Mouse (Mus musculus): ENCODE measurements at regions not wholly inside any gene's neighbourhood (a gene's known extent, or its start where the extent isn't known, plus 50 kb on each side); places are given as distances from the start of the nearest gene placed in this dataset.

- no peak for DNase-seq (ENCODE audit: low read depth)
Observed at GRCm38 (mm10) chr2:131801212-131801611, 58.3 kb downstream of the Erv3 start.

GRCm38 (mm10) chr2:131800126-131800894, 59.2 kb downstream of the Erv3 start:
- no peak for DNase-seq (ENCODE audit: low read depth)

GRCm38 (mm10) chr2:131799486-131799885, 60.1 kb downstream of the Erv3 start:
- DNase-seq (ENCODE audit: low read depth), result no peak

- DNase-seq (ENCODE audit: low read depth), result no peak
Observed at GRCm38 (mm10) chr2:131797001-131797693, 62.4 kb downstream of the Erv3 start.

GRCm38 (mm10) chr2:131775381-131775780, 84.2 kb downstream of the Erv3 start:
- no peak for DNase-seq (ENCODE audit: low read depth)

GRCm38 (mm10) chr2:131773691-131774090, 85.9 kb downstream of the Erv3 start:
- no peak for DNase-seq (ENCODE audit: low read depth)

DNA sequence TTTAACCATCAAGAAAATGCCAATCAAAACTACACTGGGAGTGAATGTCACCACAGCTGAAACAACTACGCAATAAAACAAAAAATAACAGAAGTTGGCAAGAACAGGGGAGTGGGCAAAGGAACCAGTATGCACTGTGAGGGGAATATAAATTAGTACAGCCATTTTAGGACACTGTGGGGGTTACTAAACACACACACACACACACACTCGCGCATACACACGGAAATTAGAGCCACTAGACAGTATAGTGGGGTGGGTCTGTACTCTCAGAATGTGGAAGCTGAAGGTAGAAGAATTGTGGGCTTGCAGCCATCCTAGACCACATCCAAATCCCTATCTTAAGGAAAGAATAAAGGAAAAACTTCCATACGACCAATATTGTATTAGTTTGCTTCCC, 87.4 kb downstream of the Erv3 start:
- no peak for DNase-seq (ENCODE audit: low read depth)

DNA sequence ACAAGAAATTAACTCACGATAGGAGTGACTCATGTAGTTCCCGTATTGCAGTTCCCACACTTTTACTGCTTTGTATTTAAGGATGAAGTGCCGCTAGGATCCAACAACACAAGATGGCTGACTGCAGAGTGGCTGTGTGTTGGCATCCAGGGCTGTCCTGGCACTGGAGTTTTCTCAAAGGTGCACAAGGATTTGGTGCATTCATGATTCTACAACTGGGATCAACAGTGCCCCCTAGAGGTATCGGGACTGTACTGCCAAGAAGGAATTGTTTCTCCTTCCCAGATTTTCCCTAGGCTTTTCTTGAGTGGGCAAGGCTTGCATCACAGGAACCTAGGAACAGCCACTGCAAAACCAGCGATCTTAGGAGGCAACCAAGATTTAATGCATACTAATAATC, 88.7 kb downstream of the Erv3 start:
- no peak for DNase-seq (ENCODE audit: low read depth)

DNA sequence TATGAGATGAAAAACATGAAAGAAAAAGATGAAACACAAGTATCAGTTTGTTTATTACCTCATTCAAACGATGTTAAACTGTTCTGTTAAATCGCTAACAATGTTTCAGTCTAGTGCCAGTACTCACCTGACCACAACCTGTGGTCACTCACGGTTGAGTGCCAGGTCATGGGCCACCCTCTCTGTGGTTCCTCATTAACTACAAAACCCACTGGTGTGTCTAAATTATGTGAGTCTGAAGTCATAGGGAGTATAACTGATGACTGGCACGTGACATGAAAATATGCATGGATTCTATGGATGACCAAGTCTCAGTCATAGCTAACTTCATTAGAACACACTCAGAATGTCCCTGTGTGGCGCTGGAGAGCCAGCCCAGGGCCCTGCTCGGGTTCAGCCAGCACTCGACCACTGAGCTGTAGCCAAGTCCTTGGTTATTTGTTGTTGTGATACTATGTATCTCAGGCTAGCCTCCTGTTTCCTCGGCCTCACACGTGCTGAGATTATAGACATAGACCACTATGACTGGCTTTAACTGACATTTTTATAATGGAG, 89.8 kb downstream of the Erv3 start:
- no peak for DNase-seq (ENCODE audit: low read depth)

DNA sequence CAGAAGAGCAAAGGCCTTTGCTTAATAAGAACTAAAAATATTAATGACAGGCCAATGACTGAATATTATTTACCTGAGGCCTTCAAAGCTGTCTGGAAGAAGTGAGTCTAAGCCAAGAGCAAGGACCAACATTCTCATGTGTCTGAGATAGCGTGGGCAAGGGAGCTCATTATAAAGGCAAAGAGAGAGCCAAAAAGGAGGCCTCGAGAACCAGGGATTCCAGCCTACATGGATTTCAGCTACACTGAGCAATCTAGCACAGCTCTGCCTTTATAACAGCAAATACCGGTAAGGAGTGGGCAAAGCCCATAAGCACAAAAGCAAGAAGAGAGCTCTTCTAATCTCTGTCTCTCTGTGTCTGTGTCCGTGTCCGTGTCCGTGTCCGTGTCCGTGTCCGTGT, 93.0 kb downstream of the Erv3 start:
- DNase-seq (ENCODE audit: low read depth), result no peak

DNA sequence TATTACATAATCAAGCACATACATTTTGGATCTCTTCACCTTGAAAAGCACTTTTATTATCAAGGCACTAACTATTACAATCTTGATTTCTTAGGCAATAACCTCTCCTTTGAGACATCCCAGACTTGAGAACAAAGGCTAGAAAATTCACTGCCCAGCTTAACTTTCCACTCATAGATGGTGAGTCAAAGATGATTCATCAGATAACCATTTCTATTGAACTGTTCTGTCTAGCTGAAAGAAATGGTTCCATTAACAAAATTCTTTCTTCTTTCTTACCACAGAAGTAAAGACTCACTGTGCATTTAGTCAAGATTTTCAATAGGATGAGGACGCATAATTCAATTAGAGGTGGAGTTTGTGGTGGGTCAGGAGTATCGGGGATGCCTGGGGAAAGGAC, 98.0 kb downstream of the Erv3 start:
- DNase-seq (ENCODE audit: low read depth), result no peak

GRCm38 (mm10) chr2:131757183-131757903, 102.2 kb downstream of the Erv3 start:
- DNase-seq (ENCODE audit: low read depth), result no peak

GRCm38 (mm10) chr2:131755107-131755506, 104.4 kb downstream of the Erv3 start:
- DNase-seq (ENCODE audit: low read depth), result no peak

GRCm38 (mm10) chr2:131753436-131753835, 106.1 kb downstream of the Erv3 start:
- no peak for DNase-seq (ENCODE audit: low read depth)

- no peak for DNase-seq (ENCODE audit: low read depth)
Observed at GRCm38 (mm10) chr2:131750679-131751078, 108.9 kb downstream of the Erv3 start.

DNA sequence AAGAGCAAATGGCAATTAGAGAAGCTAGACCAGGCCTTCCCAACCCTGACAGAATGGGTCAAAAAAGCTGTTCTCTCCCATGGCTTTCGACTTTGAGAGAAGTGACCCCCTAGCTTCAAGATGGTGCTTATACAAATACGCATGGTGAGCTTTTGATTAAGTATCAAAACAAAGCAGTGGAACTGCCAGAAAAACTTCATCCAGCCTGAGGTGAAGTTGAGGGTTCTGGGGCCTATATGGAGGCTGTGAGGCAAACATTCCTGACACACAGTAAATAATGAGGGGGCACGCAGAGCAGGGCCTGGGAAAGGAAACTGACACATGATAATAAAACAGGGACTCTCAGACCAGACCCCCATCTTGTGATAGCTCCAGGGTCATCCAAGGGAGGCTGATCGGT, 109.3 kb downstream of the Erv3 start:
- no peak for DNase-seq (ENCODE audit: low read depth)

DNA sequence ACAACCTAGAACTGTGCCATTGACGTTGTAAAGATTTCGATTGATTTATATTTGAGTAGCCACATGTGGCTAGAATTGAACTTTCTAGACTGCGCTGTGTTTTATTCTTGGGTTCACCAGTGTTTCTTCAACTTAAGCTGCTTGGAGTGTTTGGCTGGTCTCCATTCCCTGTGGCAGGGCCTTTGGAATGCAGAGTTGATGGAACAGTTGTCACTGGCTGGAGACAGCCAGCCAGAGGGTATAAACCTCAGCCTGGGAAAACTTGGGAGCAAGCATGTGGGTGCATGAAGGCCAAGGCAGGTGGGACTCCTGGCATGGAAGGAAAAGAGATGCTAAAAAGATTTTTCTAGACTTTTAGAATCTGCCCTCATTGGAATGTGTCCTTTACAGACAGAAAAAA, 109.8 kb downstream of the Erv3 start:
- DNase-seq (ENCODE audit: low read depth), result no peak

DNA sequence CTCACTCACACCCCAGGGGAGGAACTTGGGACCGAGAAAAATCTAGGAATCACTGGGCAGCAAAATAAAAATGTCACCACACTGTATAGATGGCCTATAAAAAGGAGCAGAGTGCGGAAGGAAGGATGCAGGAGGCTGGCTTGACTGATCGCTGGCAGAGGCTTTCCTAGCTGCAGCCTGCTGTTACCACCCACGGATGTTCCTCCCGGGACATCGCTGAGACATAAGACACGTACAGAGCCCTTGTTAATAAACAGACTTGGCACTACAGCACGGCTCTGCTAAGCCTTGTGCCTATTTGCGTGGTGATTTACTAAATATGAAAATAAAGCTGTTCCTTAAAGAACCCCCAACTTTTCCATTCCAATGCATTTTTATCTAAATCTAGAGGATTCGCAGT, 110.8 kb downstream of the Erv3 start:
- DNase-seq (ENCODE audit: low read depth), result no peak

GRCm38 (mm10) chr2:131747707-131748106, 111.8 kb downstream of the Erv3 start:
- DNase-seq (ENCODE audit: low read depth), result no peak

- DNase-seq (ENCODE audit: low read depth), result no peak
Observed at GRCm38 (mm10) chr2:131745381-131745895, 114.1 kb downstream of the Erv3 start.

DNA sequence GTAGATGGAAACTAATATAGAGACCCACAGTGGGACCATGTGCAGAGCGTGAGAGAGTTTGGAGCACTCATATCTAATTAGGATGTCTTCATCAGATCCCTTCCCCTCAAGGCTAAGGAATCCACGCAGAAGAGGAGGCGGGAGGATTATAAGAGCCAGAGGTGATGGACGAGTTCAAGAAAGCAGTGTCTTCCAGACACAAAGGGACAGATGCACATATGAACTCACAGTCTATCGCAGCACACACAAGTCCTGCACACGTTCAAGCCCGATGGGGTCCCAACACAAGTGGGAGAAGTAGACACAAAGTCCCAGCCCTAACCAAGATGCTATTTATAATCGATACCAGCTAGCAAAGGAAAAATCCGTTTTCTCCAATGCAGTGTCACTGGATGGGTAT, 114.6 kb downstream of the Erv3 start:
- DNase-seq (ENCODE audit: low read depth), result no peak

GRCm38 (mm10) chr2:131740456-131740855, 119.1 kb downstream of the Erv3 start:
- no peak for DNase-seq (ENCODE audit: low read depth)

Measured in gonadal fat pad, adult 2 months (tissue).